Mouse (Mus musculus) myocyte (in vitro differentiated cells): ENCODE data around the gene Hoxc10. TPM values are rescaled to one million over a fixed set of nuclear protein-coding genes. Genes with fewer than 3 reads are reported as not detected.

ENCODE experiments used
- H3K27me3 ChIP-seq: one replicate; pipeline ENCODE4 v1.6.1; 2011; ENCODE audit not compliant: control insufficient read depth, insufficient read depth, insufficient read length
- H3K36me3 ChIP-seq: one replicate; pipeline ENCODE4 v1.6.1; 2011; ENCODE audit not compliant: control insufficient read depth, insufficient read depth
- H3K4me2 ChIP-seq: one replicate; pipeline ENCODE4 v1.6.1; 2011; ENCODE audit warnings: low read depth, control low read depth
- H3K4me3 ChIP-seq: one replicate; pipeline ENCODE4 v1.5.1; 2011; ENCODE audit warnings: mild to moderate bottlenecking, control low read depth, moderate library complexity
- H3K79me2 ChIP-seq: one replicate; pipeline ENCODE4 v1.6.1; 2011; ENCODE audit not compliant: control insufficient read depth, insufficient read depth
- H3ac ChIP-seq: one replicate; pipeline ENCODE4 v1.6.1; 2011; ENCODE audit not compliant: control insufficient read depth, insufficient read length
- CEBPB ChIP-seq: IDR thresholded peaks from 2 replicates; pipeline ENCODE4 v1.6.1; 2011; ENCODE audit warnings: mild to moderate bottlenecking, moderate library complexity; ENCODE audit not compliant: poor library complexity, insufficient read depth, severe bottlenecking
- E2F4 ChIP-seq: IDR thresholded peaks from one replicate; pipeline ENCODE4 v1.6.1; 2011; ENCODE audit warnings: mild to moderate bottlenecking, control low read depth, moderate library complexity; ENCODE audit not compliant: insufficient read depth
- MAX ChIP-seq: IDR thresholded peaks from one replicate; pipeline ENCODE4 v1.6.1; 2011; ENCODE audit warnings: low read depth, mild to moderate bottlenecking, control low read depth
- MYOD1 ChIP-seq, 3 experiments: IDR thresholded peaks; one replicate each; pipeline ENCODE4 v1.6.1; 2011; ENCODE audit warnings: control low read depth in 2 of 3, low read depth in 2 of 3, mild to moderate bottlenecking in 2 of 3, moderate library complexity in 1 of 3; ENCODE audit not compliant: insufficient read length in 2 of 3, control insufficient read depth in 1 of 3
- MYOG ChIP-seq, 3 experiments: IDR thresholded peaks; one replicate each; pipeline ENCODE4 v1.6.1; 2011; ENCODE audit warnings: control low read depth in 2 of 3, low read depth in 2 of 3, mild to moderate bottlenecking in 2 of 3; ENCODE audit not compliant: insufficient read length in 2 of 3, control insufficient read depth in 1 of 3, insufficient read depth in 1 of 3
- POLR2A ChIP-seq: IDR thresholded peaks from one replicate; pipeline ENCODE4 v1.6.1; 2011; ENCODE audit warnings: low read depth, mild to moderate bottlenecking, control low read depth, moderate library complexity; ENCODE audit not compliant: insufficient read length
- POLR2AphosphoS2 ChIP-seq: IDR thresholded peaks from one replicate; pipeline ENCODE4 v1.6.1; 2011; ENCODE audit warnings: low read depth, control low read depth; ENCODE audit not compliant: insufficient read length
- REST ChIP-seq: IDR thresholded peaks from one replicate; pipeline ENCODE4 v1.6.1; 2011; ENCODE audit warnings: mild to moderate bottlenecking, control low read depth, moderate library complexity; ENCODE audit not compliant: insufficient read depth, insufficient read length
- SRF ChIP-seq: IDR thresholded peaks from one replicate; pipeline ENCODE4 v1.6.1; 2011; ENCODE audit warnings: low read depth; ENCODE audit not compliant: control insufficient read depth, insufficient read length
- TCF12 ChIP-seq: IDR thresholded peaks from one replicate; pipeline ENCODE4 v1.6.1; 2011; ENCODE audit warnings: mild to moderate bottlenecking, control low read depth; ENCODE audit not compliant: poor library complexity, insufficient read depth, severe bottlenecking
- TCF3 ChIP-seq: IDR thresholded peaks from one replicate; pipeline ENCODE4 v1.6.1; 2011; ENCODE audit warnings: low read depth, control low read depth; ENCODE audit not compliant: insufficient read length
- USF1 ChIP-seq: IDR thresholded peaks from one replicate; pipeline ENCODE4 v1.6.1; 2011; ENCODE audit warnings: low read depth, mild to moderate bottlenecking, control low read depth, moderate library complexity
- polyA plus RNA-seq: library from polyadenylated mRNA; unstranded; fragments of >200 nt; fragmentation: generic; extraction: Trizol; gene quantifications from one replicate; pipeline ENCODE4 v1.2.1, GENCODE M21; 2012; ENCODE audit warnings: missing spikeins

The Hoxc10 gene
- polyA plus RNA-seq, 1 experiment, result 43.5 TPM

DNA sequence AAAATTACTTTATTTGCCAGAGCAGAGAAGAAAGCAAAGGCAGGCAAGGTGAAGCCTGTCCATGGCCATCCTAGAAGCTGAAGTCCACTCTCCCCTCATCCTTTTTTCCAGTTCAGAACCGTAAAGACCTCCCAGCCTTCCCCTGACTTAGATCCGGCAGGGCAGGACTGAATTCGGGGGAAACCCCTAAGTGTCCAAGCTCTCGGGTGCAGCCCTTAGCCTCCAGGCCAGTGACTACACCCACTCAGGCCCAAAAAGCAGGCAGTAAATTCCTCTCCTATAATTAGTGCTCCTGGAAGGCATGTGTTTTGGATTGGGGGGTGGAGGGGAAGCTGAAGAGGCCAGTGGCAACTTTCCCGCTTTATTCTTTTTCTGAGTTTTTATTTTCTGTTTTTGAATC is 39.2 kb downstream of the Hoxc10 start:
- Histone ChIP-seq H3K4me2 (peak overlapping the region; percentile 98), H3K36me3 (no peaks in the 10 kb centered on the region), H3K4me3 (peak overlapping the region; percentile 20), H3K79me2 (peaks cover 92% of the 10 kb centered on the region), H3ac (peak overlapping the region; percentile 26), H3K27me3 (no peaks in the 10 kb centered on the region)
- no peak for TF ChIP-seq E2F4
- no peak for TF ChIP-seq SRF
- TF ChIP-seq MAX, result no peak
- no peak for TF ChIP-seq MYOD1 (IDR thresholded peaks at IDR 0.05; ENCODE audit: control insufficient read depth in 1 of 3, insufficient read length in 2 of 3, low read depth in 2 of 3)
- TF ChIP-seq TCF12, result no peak
- no peak for TF ChIP-seq USF1
- TF ChIP-seq POLR2A, result no peak
- TF ChIP-seq TCF3, result no peak
- no peak for TF ChIP-seq MYOG (IDR thresholded peaks at IDR 0.05; ENCODE audit: control insufficient read depth in 1 of 3, insufficient read depth in 1 of 3, insufficient read length in 2 of 3, low read depth in 2 of 3)

DNA sequence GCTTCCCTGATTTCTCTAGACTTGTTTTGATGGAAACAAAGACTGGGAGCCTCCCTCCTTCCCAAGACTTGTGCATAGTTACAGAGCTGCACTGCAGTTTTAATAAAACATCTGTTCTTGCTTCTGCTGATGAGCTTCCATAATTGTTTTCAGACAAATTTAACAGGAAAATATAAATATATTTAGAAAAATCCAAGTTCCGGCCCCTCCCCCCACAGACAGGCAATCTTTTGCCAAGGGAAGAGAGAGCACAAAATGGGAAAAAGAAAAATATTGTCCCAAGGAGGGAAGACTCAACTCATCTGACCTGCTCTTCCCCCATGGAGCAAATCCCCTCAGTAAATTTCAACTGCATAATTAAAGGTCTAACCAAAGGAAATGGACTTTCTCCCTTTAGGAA is 39.7 kb downstream of the Hoxc10 start:
- Histone ChIP-seq H3K27me3 (no peaks in the 10 kb centered on the region), H3K79me2 (peaks cover 86% of the 10 kb centered on the region), H3K4me2 (peak overlapping the region; percentile 98), H3ac (no peak overlapping the region), H3K4me3 (peak overlapping the region; percentile 20), H3K36me3 (no peaks in the 10 kb centered on the region)
- TF ChIP-seq SRF (no peak), MYOD1 (IDR thresholded peaks at IDR 0.05; ENCODE audit: control insufficient read depth in 1 of 3, insufficient read length in 2 of 3, low read depth in 2 of 3) (no peak), CEBPB (no peak), TCF3 (no peak), POLR2A (no peak), REST (no peak), E2F4 (no peak), USF1 (no peak), TCF12 (no peak), MYOG (IDR thresholded peaks at IDR 0.05; ENCODE audit: control insufficient read depth in 1 of 3, insufficient read depth in 1 of 3, insufficient read length in 2 of 3, low read depth in 2 of 3) (no peak), MAX (no peak), POLR2AphosphoS2 (no peak)

DNA sequence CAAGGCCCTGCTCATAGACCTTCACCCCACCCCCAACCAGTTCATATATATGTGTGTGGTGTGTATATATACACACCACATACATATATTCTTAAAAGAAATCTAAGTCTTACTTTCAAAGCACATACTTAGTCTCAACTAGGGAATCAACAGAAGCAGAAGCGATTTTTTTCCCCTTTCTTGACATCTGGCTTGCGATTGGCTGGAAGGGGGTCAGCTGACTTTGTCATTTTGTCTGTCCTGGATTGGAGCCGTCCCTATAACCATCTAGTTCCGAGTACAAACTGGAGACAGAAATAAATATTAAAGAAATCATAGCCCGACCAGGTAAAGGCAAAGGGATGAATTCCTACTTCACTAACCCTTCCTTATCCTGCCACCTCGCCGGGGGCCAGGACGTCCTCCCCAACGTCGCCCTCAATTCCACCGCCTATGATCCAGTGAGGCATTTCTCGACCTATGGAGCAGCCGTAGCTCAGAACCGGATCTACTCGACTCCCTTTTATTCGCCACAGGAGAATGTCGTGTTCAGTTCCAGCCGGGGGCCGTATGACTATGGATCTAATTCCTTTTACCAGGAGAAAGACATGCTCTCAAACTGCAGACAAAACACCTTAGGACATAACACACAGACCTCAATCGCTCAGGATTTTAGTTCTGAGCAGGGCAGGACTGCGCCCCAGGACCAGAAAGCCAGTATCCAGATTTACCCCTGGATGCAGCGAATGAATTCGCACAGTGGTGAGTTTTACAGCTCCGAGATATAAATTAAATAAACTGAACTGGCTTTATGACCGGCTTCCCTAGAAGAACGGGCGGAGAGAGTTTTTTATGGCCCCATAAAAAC is 42.9 kb downstream of the Hoxc10 start:
- no peak overlapping the region for H3ac ChIP-seq
- no peak overlapping the region for H3K4me3 ChIP-seq
- TF ChIP-seq MYOD1 (IDR thresholded peaks at IDR 0.05; ENCODE audit: control insufficient read depth in 1 of 3, insufficient read length in 2 of 3, low read depth in 2 of 3) (no peak), TCF3 (no peak), CEBPB (no peak), POLR2A (no peak), MAX (no peak), USF1 (peak; percentile 43)
- H3K79me2 ChIP-seq, result peaks cover 57% of the 10 kb centered on the region
- H3K27me3 ChIP-seq, result no peaks in the 10 kb centered on the region
- H3K36me3 ChIP-seq, result no peaks in the 10 kb centered on the region
- H3K4me2 ChIP-seq, result no peak overlapping the region

DNA sequence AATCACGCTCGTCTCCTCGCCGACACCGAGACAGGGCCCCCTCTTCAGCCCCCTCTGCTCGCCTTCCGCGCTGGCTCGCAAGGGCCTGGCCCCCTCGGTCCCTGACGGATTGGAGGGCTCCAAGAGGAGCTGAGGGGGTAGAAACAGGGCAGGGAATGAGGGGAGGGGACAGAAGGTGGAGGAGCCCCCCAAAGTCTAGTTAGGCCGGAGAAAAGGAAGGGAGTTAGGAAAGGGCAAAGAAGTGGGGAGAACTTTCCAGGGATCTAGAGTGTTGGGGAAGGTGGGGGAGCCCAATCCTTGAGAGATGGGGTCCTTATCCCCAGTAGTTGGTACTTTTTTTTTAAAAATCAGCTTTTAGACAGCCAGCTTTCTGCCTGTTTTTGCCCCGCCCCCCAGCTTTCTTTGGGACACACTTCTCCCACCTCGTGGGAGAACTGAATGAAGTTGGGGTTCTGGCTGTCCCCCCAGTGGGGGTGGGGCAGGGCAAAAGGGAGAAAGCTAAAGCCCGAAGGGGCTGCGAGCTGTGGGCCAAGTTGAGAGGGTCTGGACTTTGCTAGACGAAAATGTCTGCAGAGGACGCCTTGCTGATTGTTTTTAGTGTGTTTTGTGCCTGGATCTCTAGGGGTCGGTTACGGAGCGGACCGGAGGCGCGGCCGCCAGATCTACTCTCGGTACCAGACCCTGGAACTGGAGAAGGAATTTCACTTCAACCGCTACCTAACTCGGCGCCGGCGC is 43.7 kb downstream of the Hoxc10 start:
- Histone ChIP-seq H3ac (no peak overlapping the region), H3K27me3 (no peaks in the 10 kb centered on the region), H3K4me2 (no peak overlapping the region), H3K36me3 (no peaks in the 10 kb centered on the region), H3K79me2 (peaks cover 49% of the 10 kb centered on the region), H3K4me3 (no peak overlapping the region)
- TF ChIP-seq MAX (no peak), TCF3 (no peak), POLR2A (no peak), TCF12 (no peak), E2F4 (no peak), REST (no peak), POLR2AphosphoS2 (no peak), USF1 (no peak), MYOG (IDR thresholded peaks at IDR 0.05; ENCODE audit: control insufficient read depth in 1 of 3, insufficient read depth in 1 of 3, insufficient read length in 2 of 3, low read depth in 2 of 3) (no peak), MYOD1 (IDR thresholded peaks at IDR 0.05; ENCODE audit: control insufficient read depth in 1 of 3, insufficient read length in 2 of 3, low read depth in 2 of 3) (no peak)

DNA sequence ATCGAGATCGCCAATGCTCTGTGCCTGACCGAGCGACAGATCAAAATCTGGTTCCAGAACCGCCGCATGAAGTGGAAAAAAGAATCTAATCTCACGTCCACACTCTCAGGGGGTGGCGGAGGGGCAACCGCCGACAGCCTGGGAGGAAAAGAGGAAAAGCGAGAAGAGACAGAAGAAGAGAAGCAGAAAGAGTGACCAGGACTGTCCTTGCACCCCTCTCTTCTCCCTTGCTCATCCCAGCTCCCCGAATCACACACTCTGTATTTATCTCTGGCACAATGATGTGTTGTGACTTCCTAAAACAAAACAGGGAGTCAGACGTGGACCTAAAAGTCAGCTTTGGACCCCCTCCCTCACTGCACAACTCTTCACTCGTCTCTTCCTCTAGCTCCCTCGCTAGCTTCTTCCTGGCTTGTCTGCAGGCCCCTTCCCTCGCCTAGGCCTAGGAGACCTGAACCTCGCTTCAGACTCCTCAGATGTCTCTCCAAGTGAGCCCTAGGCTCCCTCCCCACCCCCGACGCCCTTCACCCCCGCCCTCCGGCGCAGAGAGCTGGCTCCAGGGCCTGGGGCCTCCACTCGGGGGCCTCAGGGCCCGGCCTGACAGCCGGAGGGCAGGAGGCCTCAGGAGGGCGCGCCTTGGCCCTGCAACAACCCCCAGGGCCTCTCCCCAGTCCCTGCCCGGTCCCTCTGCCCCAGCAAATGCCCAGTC is 44.4 kb downstream of the Hoxc10 start:
- TF ChIP-seq MYOG (IDR thresholded peaks at IDR 0.05; ENCODE audit: control insufficient read depth in 1 of 3, insufficient read depth in 1 of 3, insufficient read length in 2 of 3, low read depth in 2 of 3) (no peak), TCF12 (no peak)
- Histone ChIP-seq H3K79me2 (peaks cover 44% of the 10 kb centered on the region), H3K27me3 (no peaks in the 10 kb centered on the region), H3K4me3 (no peak overlapping the region), H3K36me3 (no peaks in the 10 kb centered on the region), H3ac (no peak overlapping the region), H3K4me2 (no peak overlapping the region)
